ENCODE assay signal across 9 mouse cellular contexts in the genomic region with DNA sequence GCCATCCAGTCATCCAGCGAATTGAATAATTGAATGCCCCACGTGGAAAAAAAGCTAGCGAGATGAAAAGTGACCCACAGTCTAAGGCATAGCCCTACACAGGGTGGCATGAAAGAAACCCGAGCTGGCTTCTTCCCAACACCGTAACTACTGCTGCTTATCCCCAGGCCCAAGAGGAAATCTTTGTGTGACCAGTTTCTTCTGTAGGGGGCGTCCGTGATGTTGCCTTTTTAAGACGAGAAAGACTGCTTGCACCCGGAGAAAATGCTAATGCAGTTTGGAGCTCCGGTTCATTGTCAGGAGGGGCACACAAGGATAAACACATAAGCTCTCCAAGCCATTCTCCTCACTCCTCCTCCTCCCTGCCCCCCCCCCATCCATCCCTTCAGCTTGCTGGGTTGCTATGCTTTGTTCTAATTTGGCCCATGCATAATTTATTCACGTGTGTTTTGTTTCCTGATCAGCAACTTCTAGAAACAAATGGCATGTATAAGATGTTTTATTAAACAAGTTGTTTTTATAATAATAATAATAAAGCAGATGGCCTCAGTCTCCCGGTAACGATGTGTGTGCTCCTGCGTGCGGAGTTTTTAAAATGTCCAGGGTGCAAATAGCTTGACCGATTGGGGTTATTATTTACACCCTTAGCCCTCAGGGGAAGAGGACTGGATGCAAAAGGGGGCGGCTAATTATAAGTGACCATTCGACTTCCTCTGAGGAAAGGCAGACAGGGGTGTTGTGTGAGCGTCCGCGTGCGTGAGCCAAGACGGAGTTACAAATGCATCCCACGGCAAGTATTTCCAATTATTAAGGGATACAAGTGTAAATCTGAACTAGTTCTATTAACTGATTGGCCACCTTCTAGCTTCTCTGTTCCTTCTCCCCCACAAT. TPM values are rescaled to one million over a fixed set of nuclear protein-coding genes. Genes with fewer than 3 reads are reported as not detected.
DNase-seq lines count a peak whose midpoint lies in the region; TF ChIP-seq lines count a peak whose summit lies in the region.
"Had no signal": no experiment of that assay in that cellular context is flagged by ENCODE, and none has a peak within 500 bp of the region (broad histone marks: within the 10 kb centered on the region; RNA-seq: fewer than 3 reads in every experiment).

No protein-coding gene starts in this region.

- WGBS in limb, embryonic 10.5 days, result under 1% methylated on average over 24 of the region's 24 CpGs

- H3K4me1 ChIP-seq in brown adipose tissue, adult 24 weeks (ENCODE audit: control insufficient read depth, insufficient read depth, insufficient read length, low read length), result no peaks in the 10 kb centered on the region
- H3K4me1 ChIP-seq in embryonic fibroblast, embryonic 13.5 days (ENCODE audit: control insufficient read depth, insufficient read depth, low read length), result no peaks in the 10 kb centered on the region; the same call in 1 of the 2 replicates
- H3K4me1 ChIP-seq in limb, embryonic 10.5 days, result peaks cover 60% of the 10 kb centered on the region

- peaks cover 51% of the 10 kb centered on the region for H3K27me3 ChIP-seq in limb, embryonic 10.5 days (ENCODE audit: low read depth, poor library complexity, severe bottlenecking)

- no peaks in the 10 kb centered on the region for H3K9me3 ChIP-seq in limb, embryonic 10.5 days (replicated peaks)

- TF ChIP-seq CTCF in embryonic fibroblast, embryonic 13.5 days (IDR thresholded peaks at IDR 0.05; ENCODE audit: borderline replicate concordance, insufficient read depth, low read length), result no peak

- no peak for TF ChIP-seq POLR2A in embryonic fibroblast, embryonic 13.5 days (IDR thresholded peaks at IDR 0.05; ENCODE audit: low read depth, low read length)

- H3K27ac ChIP-seq in brown adipose tissue, adult 24 weeks (replicated peaks; ENCODE audit: low read depth, low read length), result no peak overlapping the region
- no peak overlapping the region for H3K27ac ChIP-seq in embryonic fibroblast, embryonic 13.5 days (ENCODE audit: insufficient read depth, low read length)
- H3K27ac ChIP-seq in limb, embryonic 10.5 days, result no peak overlapping the region
- H3K27ac ChIP-seq: macrophage had no signal

- peak overlapping the region; percentile 73 for H3K4me3 ChIP-seq in brown adipose tissue, adult 24 weeks (ENCODE audit: insufficient read depth, low read depth, low read length)
- peak overlapping the region; percentile 55 for H3K4me3 ChIP-seq in embryonic fibroblast, embryonic 13.5 days (ENCODE audit: insufficient read depth, low read length)
- peak overlapping the region; percentile 69 for H3K4me3 ChIP-seq in limb, embryonic 10.5 days

- DNase-seq in left cerebral cortex, postnatal 10 days (ENCODE audit: extremely low spot score in 1 of 2, low spot score in 2 of 2), result peak; percentile 29 to 42
- no peak for DNase-seq in left cerebral cortex, adult 18-20 months (ENCODE audit: low spot score in 2 of 2)
- peak; percentile 42 for DNase-seq in limb, embryonic 10.5 days (ENCODE audit: low spot score)
- peak; percentile 70 for DNase-seq in retina, postnatal 1 day
- DNase-seq in urinary bladder, postnatal 14 days (ENCODE audit: low spot score), result no peak
- DNase-seq in spleen, adult 12 weeks (ENCODE audit: low spot score), result no peak

- intact Hi-C loops in left cerebral cortex, postnatal 10 days (cut with DNase I), result loop anchor here (5.0 to 10.0 kb wide), 2 partner anchors 150 to 373 kb away; no protein-coding TSS in a partner anchor

- H3K36me3 ChIP-seq in limb, embryonic 10.5 days, result no peaks in the 10 kb centered on the region

RNA-seq across cellular contexts. Expression of gene Dpf3, which starts 2.4 kb away (rescaled TPM):
- total RNA-seq in left cerebral cortex, postnatal 10 days (2021), result 1 to 10 TPM; 7.7 to 8.1 TPM
- 1 to 10 TPM; 4.9 to 5.6 TPM for total RNA-seq in left cerebral cortex, adult 18-20 months (2021)
- polyA plus RNA-seq in brown adipose tissue, adult 24 weeks (2012; ENCODE audit: insufficient read depth, insufficient read length, missing spikeins), result 5.8 and 10.9 TPM in 2 replicates
- not detected in 2 replicates for polyA plus RNA-seq in embryonic fibroblast, embryonic 13.5 days (2011; ENCODE audit: insufficient read length, low read depth, missing spikeins)
- 2.5 and 2.6 TPM in 2 replicates for polyA plus RNA-seq in limb, embryonic 10.5 days (2016; fragmentation: Nextera tagmentation; extraction: Ambion mirVana)
- polyA plus RNA-seq: macrophage had no signal

RNA-seq across cellular contexts. Expression of gene Dcaf4, which starts 35.2 kb away (rescaled TPM):
- 10 to 100 TPM; 28.7 to 32.3 TPM for total RNA-seq in left cerebral cortex, postnatal 10 days (2021)
- 10 to 100 TPM; 25.9 to 27.0 TPM for total RNA-seq in left cerebral cortex, adult 18-20 months (2021)
- polyA plus RNA-seq in brown adipose tissue, adult 24 weeks (2012; ENCODE audit: insufficient read depth, insufficient read length, missing spikeins), result 17.8 and 19.6 TPM in 2 replicates
- polyA plus RNA-seq in embryonic fibroblast, embryonic 13.5 days (2011; ENCODE audit: insufficient read length, low read depth, missing spikeins), result 19.9 and 21.6 TPM in 2 replicates
- polyA plus RNA-seq in limb, embryonic 10.5 days (2016; fragmentation: Nextera tagmentation; extraction: Ambion mirVana), result 27.4 and 29.3 TPM in 2 replicates

Comparison
In these comparisons a context has a peak if more than half of its experiments do, and no peak if none do; other contexts are left out.
1. DNase-seq: peak in left cerebral cortex, postnatal 10 days (2 of 2), limb, embryonic 10.5 days (single experiment) and retina, postnatal 1 day (single experiment); none in left cerebral cortex, adult 18-20 months (0 of 2), urinary bladder, postnatal 14 days (single experiment) and spleen, adult 12 weeks (single experiment).
2. Peak in every context shown above with its lines, with median percentiles within 50 percentile points of each other: H3K4me3 ChIP-seq.